Mouse (Mus musculus) ovary, postnatal 10 days (tissue): ENCODE measurements around the gene Xrra1.
"Not testable (repeated sequence)": the region's sequence is repeated elsewhere in the genome, so short reads cannot be mapped to it uniquely, and the experiment has no call there.

Experiments used
- DNase-seq: peaks from one replicate; pipeline ENCODE4 v3.0.0; 2022; ENCODE audit warnings: low spot score

The Xrra1 gene

DNA sequence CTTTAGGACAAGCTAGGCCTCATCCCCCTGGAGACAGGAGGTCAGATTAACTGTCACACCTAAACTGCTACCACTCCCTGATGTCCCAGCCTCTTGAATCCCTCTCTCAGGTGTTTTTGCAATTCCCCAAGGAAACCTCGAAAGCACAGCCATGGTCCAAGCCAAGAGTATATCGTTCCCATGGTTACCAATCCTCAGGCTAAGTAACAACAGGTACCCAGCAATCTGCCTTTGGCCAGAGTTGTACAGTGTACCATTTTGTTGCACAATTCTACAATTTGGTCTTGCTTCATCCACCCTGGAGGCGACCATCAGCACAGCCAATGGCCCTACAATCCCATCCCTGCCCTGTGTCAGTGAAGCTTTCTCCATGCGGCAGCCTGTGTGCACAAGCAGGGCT, 38.0 kb downstream of the Xrra1 start:
- no peak for DNase-seq

- no peak for DNase-seq
Measured at GRCm38 (mm10) chr7:99902208-99902607, 43.3 kb downstream of the Xrra1 start.

- DNase-seq: no peak
Measured at GRCm38 (mm10) chr7:99902918-99903665, 44.2 kb downstream of the Xrra1 start.

DNA sequence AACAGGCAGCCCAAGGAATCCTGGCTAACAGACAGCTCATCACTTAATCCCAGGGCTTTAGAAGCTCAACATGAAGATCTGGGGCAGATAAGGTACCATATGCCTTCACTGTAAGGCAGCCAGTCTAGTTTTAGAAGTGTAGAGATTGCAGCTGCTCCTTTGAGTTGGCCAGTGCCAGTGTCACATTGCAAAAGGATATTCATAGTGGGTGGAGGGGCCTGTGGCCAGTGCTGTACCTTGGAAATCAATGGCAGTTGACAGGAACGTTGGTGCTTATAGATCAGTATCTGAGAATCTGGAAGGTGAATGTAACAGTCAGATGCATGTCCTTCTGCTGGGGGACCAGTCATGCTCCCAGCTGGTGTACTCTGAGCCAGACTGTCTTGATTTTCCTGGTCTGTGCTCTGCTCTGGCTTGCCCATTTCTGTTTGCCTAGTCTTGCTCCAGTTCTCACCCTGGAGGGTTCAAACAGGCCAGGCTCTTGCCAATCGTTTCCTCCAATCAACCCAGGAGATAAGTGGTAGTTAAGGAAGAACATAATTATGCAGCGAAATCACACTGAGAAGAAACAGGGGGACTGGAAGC, 45.6 kb downstream of the Xrra1 start:
- DNase-seq: no peak

DNA sequence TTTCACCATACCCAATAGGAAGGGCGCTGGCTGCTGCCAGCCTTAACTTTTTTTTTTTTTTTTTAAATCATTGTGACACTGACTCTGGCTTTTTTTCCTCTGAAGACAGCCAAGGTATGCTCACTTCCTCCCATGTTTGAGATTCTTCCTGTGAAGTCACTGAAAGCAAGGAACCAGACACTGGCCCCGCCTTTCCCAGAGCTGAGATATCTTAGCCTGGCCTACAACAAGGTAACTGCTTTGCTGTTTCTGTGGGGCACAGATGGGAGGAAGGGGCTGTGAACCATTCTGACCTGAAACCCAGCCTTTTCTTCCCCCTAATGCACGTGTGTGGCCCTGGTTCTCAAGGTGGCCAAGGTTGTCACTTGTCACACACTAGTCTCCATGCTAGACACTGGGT, 47.4 kb downstream of the Xrra1 start:
- no peak for DNase-seq

GRCm38 (mm10) chr7:99907463-99907862, 48.5 kb downstream of the Xrra1 start:
- DNase-seq: no peak

DNA sequence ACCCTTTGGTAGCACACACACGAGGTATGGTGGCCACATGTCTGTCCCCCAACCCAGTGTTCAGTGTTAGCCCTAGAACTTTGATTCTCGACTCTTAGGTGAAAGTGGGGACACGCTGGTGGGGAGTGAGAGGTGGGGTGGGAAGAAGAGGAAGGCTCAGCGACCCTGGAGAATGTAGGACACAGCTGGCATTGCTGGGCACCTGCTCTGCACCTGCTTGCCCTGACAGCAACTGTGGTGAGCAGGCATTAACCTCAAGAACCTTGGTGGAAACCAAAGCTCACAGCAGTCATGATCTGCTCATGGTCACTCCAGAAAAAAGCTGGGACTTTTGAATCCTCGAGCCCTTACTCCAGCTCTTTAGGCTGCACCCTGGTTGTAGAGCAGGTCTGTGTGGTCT, 52.1 kb downstream of the Xrra1 start:
- no peak for DNase-seq

DNA sequence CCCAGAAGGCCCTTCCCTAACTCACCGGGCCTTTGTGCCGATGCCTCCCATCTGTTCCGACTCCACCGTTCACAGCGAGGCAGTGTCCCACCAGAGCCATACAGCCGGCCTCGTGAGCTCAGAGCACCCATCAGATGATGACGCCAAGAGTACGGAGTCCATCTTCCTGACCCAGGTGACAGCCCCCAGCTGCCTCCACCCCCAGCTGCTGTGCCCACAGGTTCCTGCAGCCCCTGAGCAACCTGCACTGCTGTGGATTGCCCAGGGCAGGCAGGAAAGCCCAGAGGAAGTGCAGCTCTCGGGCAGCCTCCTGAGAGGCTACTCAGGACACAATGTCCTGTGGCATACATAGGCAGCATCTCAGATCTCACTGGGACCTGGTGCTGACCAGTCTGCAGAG, 55.4 kb downstream of the Xrra1 start:
- DNase-seq: no peak

DNA sequence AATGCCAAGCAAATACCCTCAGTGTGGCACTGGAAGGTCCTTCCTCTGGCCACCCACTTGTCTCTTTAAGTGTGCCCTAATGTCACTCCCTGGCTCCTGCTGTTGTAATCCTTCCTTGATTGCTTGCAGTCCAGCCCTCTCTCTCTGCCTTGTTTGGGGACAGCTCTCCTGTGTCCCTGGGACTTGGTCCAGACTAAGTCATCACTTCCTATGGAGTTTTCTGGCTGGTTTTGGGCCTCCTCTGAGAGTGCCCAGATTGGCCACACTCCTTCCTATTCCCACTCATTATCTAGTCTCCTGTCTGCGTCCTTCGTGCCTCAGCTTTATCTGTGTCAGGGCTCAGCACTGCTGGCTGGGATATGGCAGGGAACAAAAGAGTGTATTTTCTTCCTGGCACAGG, 56.6 kb downstream of the Xrra1 start:
- no peak for DNase-seq

DNA sequence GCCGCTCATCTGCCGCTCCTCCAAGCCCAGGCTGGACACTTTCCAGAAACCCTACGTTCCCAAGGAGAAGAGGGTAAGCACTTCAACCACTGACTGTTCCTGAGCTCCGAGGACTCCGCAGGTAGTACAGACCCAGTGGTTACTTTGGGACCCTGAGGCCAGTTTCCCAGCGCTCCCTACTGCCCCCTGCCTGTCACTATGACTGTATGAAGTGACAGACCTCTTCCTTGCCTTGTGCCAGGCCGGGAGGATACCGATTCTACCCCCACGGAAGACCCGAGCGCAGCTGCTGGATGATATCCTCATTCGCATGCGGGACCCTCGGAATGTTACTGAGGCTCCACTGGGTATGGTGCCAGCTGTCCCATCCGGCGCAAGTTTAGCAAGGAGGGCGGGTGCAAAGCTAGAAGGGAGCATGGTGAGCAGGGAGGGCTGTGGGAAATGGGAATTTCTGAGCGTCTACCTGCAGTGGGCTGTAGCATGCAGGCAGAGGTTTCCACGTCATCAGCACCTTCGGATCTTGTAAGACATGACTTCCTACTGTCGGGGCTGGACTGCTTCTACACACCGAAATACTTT, 57.9 kb downstream of the Xrra1 start:
- DNase-seq: peak; percentile 16

DNA sequence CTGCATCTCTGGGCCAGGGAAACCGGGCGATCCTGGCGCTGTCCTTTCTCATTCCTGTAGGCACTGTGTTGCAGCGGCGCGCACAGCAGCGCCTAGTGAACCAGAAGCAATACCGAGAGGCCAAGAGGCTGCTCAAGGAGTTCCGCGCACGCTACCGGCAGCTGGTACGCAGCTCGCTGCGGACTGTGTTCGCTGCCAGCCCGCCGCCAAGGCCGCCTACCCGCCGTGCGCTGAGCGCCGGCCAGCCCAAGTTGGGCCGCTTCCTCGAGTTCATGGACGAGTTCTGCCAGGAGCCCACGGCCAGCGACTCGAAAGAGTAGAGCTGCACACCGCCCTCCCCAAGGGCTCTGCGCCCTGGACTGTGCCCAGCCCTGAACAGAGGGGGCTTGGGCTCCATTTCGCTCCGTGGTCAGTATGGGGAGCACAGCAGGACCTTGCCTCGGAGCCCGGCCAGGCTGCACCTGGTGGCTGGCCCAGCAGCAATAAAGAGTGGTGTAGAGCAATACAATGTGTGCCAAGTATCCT, 58.5 kb downstream of the Xrra1 start:
- DNase-seq: no peak

DNA sequence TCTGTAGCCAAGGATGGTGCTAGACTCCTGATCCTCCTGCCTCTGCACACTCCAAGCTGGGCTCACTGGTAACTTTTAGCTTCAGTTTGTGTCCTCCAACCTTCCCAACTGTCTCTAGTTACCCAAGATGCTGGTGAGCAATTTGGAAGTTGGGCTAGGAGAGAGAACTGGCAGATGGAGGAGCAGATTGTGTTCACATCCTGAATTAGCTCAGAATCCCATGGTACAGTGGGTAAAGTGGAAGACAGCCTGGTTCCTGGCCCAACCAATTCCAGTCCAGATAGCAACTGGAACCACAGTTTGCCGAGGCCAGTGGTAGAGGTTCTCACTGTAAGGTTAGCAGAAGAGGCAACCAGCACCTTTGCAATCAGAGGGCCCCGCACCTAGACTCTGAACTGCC, 60.2 kb downstream of the Xrra1 start:
- DNase-seq: no peak

GRCm38 (mm10) chr7:99919971-99920370, 61.1 kb downstream of the Xrra1 start:
- DNase-seq: no peak

- no peak for DNase-seq
Measured at GRCm38 (mm10) chr7:99920416-99920815, 61.5 kb downstream of the Xrra1 start.

DNA sequence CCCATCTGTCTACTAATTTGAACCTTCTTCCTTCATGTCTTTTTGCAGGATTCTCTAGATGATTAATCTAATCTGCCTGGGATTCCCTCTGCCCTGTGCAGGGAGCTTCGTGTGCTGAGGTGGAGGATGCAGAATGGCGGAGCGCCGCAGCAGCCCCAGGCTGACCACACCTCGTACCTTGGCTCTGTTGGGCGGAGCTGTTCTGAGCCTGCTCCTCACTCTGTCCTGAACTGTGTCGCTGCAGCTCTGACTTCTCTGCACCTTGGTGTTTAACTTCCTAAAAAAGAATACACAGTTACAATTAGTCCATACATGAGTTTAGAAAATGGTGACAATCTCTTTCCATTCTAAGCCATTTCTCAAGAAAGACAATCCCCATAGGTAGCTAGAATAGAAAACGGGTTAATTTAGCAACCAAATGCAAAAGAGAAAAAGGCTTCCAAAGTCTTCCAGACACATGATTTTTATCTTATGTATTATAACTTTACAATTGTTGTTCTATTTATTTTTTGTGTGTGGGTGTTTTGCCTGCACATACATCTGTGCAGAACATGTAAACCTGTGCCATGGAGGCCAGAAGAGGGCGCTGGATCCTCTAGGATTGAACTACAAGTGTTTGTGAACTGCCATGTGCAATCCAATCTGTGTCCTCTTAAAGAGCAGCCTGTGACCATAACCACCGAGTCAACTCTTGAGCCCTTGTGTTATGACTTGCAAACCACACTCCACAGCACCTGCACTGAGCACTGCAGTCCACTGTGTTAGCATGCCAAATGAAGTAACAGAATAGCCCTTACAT, 68.2 kb downstream of the Xrra1 start:
- DNase-seq: no peak

- DNase-seq: no peak
Measured at GRCm38 (mm10) chr7:99935758-99936157, 76.8 kb downstream of the Xrra1 start.

- DNase-seq: no peak
Measured at GRCm38 (mm10) chr7:99940669-99941068, 81.8 kb downstream of the Xrra1 start.

- no peak for DNase-seq
Measured at GRCm38 (mm10) chr7:99944520-99944919, 85.6 kb downstream of the Xrra1 start.

GRCm38 (mm10) chr7:99945012-99945411, 86.1 kb downstream of the Xrra1 start:
- DNase-seq: not testable (repeated sequence)

DNA sequence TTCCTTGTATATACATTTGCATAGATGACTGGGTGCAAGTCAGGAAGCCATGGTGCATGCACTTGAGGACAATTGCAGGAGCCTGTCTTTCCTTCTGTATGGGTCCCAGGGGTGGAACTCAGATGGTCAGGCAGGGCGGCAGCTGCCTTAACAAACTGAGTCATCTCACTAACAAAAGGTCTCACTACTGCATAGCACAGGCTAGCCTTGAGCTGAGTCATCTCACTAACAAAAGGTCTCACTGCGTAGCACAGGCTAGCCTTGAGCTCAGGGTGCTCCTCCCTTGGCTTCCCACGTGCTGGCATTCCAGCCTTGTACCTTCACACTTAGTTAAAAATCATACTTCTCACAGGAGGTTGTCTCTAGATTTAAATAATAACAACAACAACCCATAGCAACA, 87.0 kb downstream of the Xrra1 start:
- DNase-seq: no peak

- DNase-seq: no peak
Measured at GRCm38 (mm10) chr7:99946356-99946755, 87.4 kb downstream of the Xrra1 start.

DNA sequence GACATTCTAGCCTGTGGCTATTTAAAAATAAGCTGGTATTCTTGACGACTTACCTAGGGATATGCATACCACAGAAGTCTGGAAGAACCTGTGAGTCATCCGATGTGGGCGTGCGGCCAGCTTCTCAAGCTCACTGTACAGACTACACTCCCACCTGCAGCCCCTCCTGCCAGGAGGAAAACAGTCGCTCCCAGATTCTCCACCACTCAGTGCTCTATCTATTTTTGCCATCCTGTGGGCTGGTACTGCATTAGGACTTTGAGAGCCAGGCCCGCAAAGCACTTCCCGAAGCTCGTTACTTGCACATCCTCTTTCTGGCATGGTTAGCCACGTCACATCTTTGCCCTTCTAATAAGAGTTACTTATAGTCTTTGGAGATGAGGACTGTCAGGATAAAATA, 88.4 kb downstream of the Xrra1 start:
- no peak for DNase-seq
